Mouse (Mus musculus): Measurements from ENCODE around the gene Adgre5. TPM values are rescaled to one million over a fixed set of nuclear protein-coding genes. Genes with fewer than 3 reads are reported as not detected.

The Adgre5 gene
- 10.4 and 12.3 TPM in 2 replicates for polyA plus RNA-seq (2015; fragmentation: Nextera tagmentation; extraction: Ambion mirVana)

DNA sequence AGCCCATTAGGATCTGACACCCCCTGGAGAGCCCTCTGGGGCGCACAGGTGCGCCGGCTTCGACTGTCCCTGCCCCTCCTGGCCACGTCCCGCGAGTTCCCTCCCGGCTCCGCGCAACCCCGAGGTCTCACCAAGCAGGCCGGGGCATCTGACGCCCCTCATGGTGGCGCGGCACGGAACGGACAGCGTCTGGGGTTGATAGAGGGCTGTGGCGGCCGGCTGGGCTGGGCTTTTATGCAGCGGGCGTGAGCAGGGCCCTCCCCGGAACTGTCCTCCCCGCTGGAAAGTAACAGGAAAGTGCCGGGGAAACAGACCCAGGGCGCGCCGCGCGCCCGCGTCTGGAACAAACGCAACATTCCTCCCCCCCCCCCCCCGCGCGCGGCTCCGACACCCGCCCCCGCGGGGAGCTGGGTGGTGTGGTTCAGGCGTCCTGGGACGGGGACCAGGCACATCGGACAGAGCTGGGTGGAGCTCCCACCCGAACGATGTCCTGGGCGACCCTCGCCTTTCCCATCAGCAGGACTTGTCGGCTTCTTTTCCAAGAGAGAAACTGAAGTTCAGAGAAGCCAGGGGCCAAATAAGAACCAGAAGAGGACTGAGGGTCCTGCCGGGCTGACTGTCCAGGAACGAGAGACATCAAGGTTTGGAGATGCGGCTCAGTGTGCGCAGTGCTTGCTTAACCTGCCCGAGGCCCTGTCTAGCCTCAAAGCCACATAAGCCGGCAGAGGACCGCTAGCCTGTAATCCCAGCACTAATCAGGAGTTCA lies at the start of gene Adgre5:
TSS of gene Adgre5 (minus strand) at position 351 of the 766 bp plus-strand sequence.
- peaks cover 40% of the 10 kb centered on the region for H3K27me3 ChIP-seq (replicated peaks)
- H3K9ac ChIP-seq: peak within 1 kb of the TSS; percentile 31
- no peaks in the 10 kb centered on the region for H3K36me3 ChIP-seq (replicated peaks)
- H3K4me1 ChIP-seq: peaks cover 10% of the 10 kb centered on the region
- no peak within 1 kb of the TSS for H3K27ac ChIP-seq
- H3K9me3 ChIP-seq: no peaks in the 10 kb centered on the region
- no peak for ATAC-seq (replicated peaks)
- peak within 1 kb of the TSS; percentile 90 for H3K4me2 ChIP-seq
- peak within 1 kb of the TSS; percentile 40 for H3K4me3 ChIP-seq
- WGBS: 1% methylated on average over 53 of the region's 56 CpGs

GRCm38 (mm10) chr8:83789826-83790225 lies 48.7 kb upstream of the Adgre5 start:
- no peak overlapping the region for H3K4me2 ChIP-seq
- no peaks in the 10 kb centered on the region for H3K36me3 ChIP-seq (replicated peaks)
- H3K9me3 ChIP-seq: no peaks in the 10 kb centered on the region
- 80% methylated on average over 4 of the region's 4 CpGs for WGBS
- ATAC-seq (replicated peaks): no peak
- H3K27me3 ChIP-seq (replicated peaks): no peaks in the 10 kb centered on the region
- H3K9ac ChIP-seq: no peak overlapping the region
- no peak overlapping the region for H3K4me3 ChIP-seq
- H3K27ac ChIP-seq: no peak overlapping the region
- H3K4me1 ChIP-seq: no peaks in the 10 kb centered on the region

DNA sequence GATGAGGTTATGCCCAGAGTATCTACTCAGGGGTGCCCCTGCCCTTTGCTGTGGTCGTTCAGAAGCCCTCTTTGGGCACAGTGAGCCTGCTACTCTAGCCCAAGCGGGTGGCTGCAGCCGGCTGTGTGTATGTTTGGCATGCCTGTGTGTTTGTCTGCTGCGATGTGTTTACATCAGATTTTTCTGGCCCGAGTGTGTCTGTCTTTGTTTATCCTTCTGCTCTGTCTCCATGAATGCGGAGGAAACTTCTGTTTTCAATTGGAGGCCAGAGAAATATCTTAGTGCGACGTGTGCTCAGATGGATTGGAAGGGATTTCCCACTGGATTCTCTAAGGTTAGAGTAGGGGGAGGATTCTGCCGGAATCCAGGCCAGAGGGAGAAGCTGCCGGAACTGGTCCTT lies 43.9 kb upstream of the Adgre5 start:
- ATAC-seq (replicated peaks): no peak
- Histone ChIP-seq H3K9me3 (no peaks in the 10 kb centered on the region), H3K4me3 (no peak overlapping the region), H3K27me3 (replicated peaks) (0 out of 2 replicates have a peak, but pooled peaks cover 2% of the 10 kb centered on the region), H3K27ac (no peak overlapping the region), H3K4me2 (no peak overlapping the region), H3K36me3 (replicated peaks) (no peaks in the 10 kb centered on the region), H3K4me1 (peaks cover 7% of the 10 kb centered on the region), H3K9ac (no peak overlapping the region)
- WGBS: 80% methylated on average over 10 of the region's 10 CpGs

DNA sequence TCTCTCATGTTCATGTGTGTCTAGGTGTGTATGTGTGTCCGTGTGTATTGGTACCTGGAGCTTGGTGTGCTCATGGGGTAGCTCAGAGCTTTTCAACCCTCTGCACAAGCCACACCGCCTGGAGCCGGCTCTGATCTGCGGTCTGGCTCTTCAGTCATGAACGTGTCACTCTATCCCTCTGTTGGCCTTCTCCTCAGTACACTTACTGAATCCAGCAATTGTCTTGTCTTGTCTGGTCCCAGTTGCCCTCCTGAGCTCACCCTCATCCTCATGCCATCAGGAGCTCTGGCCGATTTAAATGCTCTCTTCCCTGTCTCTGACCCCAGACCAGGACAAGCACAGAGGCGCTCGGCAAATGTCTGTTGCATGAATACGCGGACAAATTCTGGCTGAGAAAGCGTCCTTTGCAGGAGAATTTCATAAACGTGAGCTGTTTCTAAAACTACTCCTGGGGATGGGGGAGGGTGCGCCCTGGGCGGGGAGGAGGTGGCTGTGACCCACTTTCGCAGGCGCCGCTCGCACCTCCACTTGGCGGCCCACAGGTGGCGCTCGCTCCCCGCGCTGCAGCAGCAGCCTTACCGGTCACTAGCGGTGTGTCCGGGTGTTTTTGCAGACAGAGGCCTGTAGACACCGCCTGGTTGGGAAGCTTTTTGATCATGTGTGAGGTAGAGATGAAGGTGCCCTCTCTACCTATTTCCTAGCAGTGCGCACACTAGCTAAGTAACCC lies 41.9 kb upstream of the Adgre5 start:
- peak overlapping the region; percentile 21 for H3K4me3 ChIP-seq

DNA sequence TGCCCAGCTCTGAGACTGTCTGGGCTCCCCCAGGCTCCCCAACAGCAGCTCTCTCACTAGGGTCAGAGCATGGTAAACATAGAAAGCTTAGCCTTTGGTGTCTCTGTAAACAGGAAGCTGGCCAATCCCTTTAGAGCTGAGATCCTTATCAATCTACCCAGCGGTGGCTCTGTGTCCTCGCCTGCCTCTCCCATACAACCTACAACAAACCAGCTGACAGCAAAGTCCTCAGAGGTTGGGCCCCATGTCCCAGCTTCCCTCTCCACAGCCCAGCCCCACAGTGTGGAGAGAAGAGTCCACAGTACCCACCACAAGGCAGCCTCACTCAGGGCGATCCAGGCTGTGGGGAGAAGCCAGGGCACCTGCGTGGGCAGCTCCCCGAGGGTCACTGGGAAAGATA lies 38.5 kb upstream of the Adgre5 start:
- ATAC-seq (replicated peaks): no peak
- WGBS: 69% methylated on average over 5 of the region's 5 CpGs
- H3K27me3 ChIP-seq (replicated peaks): 0 out of 2 replicates have a peak, but pooled peaks cover 2% of the 10 kb centered on the region
- no peak overlapping the region for H3K4me3 ChIP-seq
- H3K9me3 ChIP-seq: no peaks in the 10 kb centered on the region
- no peak overlapping the region for H3K9ac ChIP-seq
- H3K4me2 ChIP-seq: no peak overlapping the region
- H3K36me3 ChIP-seq (replicated peaks): no peaks in the 10 kb centered on the region
- H3K4me1 ChIP-seq: peaks cover 7% of the 10 kb centered on the region
- no peak overlapping the region for H3K27ac ChIP-seq

More for the DNA sequence above, 41.9 kb upstream of the Adgre5 start:
- Histone ChIP-seq H3K9ac (peak overlapping the region; percentile 20; the same call in 1 of the 2 replicates), H3K9me3 (no peaks in the 10 kb centered on the region), H3K27ac (peak overlapping the region; percentile 57), H3K4me2 (peak overlapping the region; percentile 44), H3K36me3 (replicated peaks) (no peaks in the 10 kb centered on the region), H3K27me3 (replicated peaks) (0 out of 2 replicates have a peak, but pooled peaks cover 2% of the 10 kb centered on the region), H3K4me1 (peaks cover 7% of the 10 kb centered on the region)
- 14% methylated on average over 28 of the region's 28 CpGs for WGBS
- ATAC-seq (replicated peaks): peak; percentile 90

GRCm38 (mm10) chr8:83778051-83778450 lies 36.9 kb upstream of the Adgre5 start:
- Histone ChIP-seq H3K4me3 (no peak overlapping the region), H3K27ac (no peak overlapping the region), H3K9me3 (no peaks in the 10 kb centered on the region), H3K4me1 (peaks cover 3% of the 10 kb centered on the region), H3K36me3 (replicated peaks) (no peaks in the 10 kb centered on the region), H3K27me3 (replicated peaks) (0 out of 2 replicates have a peak, but pooled peaks cover 2% of the 10 kb centered on the region), H3K4me2 (no peak overlapping the region), H3K9ac (no peak overlapping the region)
- 84% methylated on average over 3 of the region's 3 CpGs for WGBS
- ATAC-seq (replicated peaks): no peak

- peaks cover 6% of the 10 kb centered on the region; the same call in 1 of the 2 replicates for H3K4me1 ChIP-seq
- 47% methylated on average over 4 of the region's 4 CpGs for WGBS
- ATAC-seq (replicated peaks): no peak
Measured at GRCm38 (mm10) chr8:83776632-83777031, 35.5 kb upstream of the Adgre5 start.

DNA sequence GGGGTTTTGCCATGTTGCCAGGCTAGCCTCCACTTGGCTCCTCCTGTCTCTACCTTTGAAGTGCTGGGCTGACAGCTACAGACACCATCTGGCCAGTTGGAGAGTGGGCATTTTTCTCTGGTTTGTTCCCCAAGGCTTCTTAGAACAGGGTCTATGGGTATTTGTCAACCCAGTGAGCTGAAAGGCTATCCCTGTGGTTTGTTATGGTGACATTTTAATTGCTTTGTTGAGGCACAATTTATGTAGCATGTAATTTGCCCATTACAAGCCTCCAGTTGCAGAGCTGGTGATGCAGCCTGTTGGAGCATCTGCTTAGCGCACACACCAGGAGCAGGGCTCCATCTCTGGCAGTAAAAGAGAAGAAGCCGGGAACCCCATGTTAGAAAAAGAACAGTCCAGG lies 33.1 kb upstream of the Adgre5 start:
- H3K4me3 ChIP-seq: no peak overlapping the region
- ATAC-seq (replicated peaks): no peak
- WGBS: 100% methylated on average over 2 of the region's 2 CpGs

More at GRCm38 (mm10) chr8:83776632-83777031, 35.5 kb upstream of the Adgre5 start:
- 0 out of 2 replicates have a peak, but pooled peaks cover 2% of the 10 kb centered on the region for H3K27me3 ChIP-seq (replicated peaks)
- H3K4me3 ChIP-seq: no peak overlapping the region
- no peak overlapping the region for H3K9ac ChIP-seq
- H3K36me3 ChIP-seq (replicated peaks): no peaks in the 10 kb centered on the region
- no peak overlapping the region for H3K4me2 ChIP-seq
- H3K9me3 ChIP-seq: no peaks in the 10 kb centered on the region
- H3K27ac ChIP-seq: no peak overlapping the region

GRCm38 (mm10) chr8:83773452-83773846 lies 32.3 kb upstream of the Adgre5 start:
- no peak overlapping the region for H3K27ac ChIP-seq
- no peaks in the 10 kb centered on the region for H3K36me3 ChIP-seq (replicated peaks)
- H3K27me3 ChIP-seq (replicated peaks): no peaks in the 10 kb centered on the region
- peak overlapping the region; percentile 49 for H3K4me2 ChIP-seq
- no peak overlapping the region for H3K9ac ChIP-seq
- 54% methylated on average over 6 of the region's 6 CpGs for WGBS
- H3K4me3 ChIP-seq: peak overlapping the region; percentile 36
- H3K9me3 ChIP-seq: no peaks in the 10 kb centered on the region
- ATAC-seq (replicated peaks): no peak
- peaks cover 6% of the 10 kb centered on the region; the same call in 1 of the 2 replicates for H3K4me1 ChIP-seq

More for the DNA sequence above, 33.1 kb upstream of the Adgre5 start:
- no peaks in the 10 kb centered on the region for H3K9me3 ChIP-seq
- H3K27ac ChIP-seq: no peak overlapping the region
- no peak overlapping the region for H3K4me2 ChIP-seq
- H3K36me3 ChIP-seq (replicated peaks): no peaks in the 10 kb centered on the region
- H3K27me3 ChIP-seq (replicated peaks): no peaks in the 10 kb centered on the region
- H3K4me1 ChIP-seq: peaks cover 6% of the 10 kb centered on the region; the same call in 1 of the 2 replicates
- H3K9ac ChIP-seq: no peak overlapping the region

GRCm38 (mm10) chr8:83772701-83773451 lies 31.8 kb upstream of the Adgre5 start:
- WGBS: 3% methylated on average over 25 of the region's 25 CpGs
- ATAC-seq (replicated peaks): peak; percentile 93

GRCm38 (mm10) chr8:83771791-83772190 lies 30.7 kb upstream of the Adgre5 start:
- Histone ChIP-seq H3K4me1 (peaks cover 6% of the 10 kb centered on the region; the same call in 1 of the 2 replicates), H3K9ac (no peak overlapping the region), H3K9me3 (no peaks in the 10 kb centered on the region), H3K4me2 (no peak overlapping the region), H3K27ac (no peak overlapping the region), H3K4me3 (no peak overlapping the region), H3K36me3 (replicated peaks) (no peaks in the 10 kb centered on the region), H3K27me3 (replicated peaks) (no peaks in the 10 kb centered on the region)
- WGBS: 76% methylated on average over 4 of the region's 4 CpGs
- no peak for ATAC-seq (replicated peaks)

More at GRCm38 (mm10) chr8:83772701-83773451, 31.8 kb upstream of the Adgre5 start:
- H3K27ac ChIP-seq: no peak overlapping the region
- no peaks in the 10 kb centered on the region for H3K9me3 ChIP-seq
- no peaks in the 10 kb centered on the region for H3K36me3 ChIP-seq (replicated peaks)
- peaks cover 6% of the 10 kb centered on the region; the same call in 1 of the 2 replicates for H3K4me1 ChIP-seq
- H3K27me3 ChIP-seq (replicated peaks): no peaks in the 10 kb centered on the region
- H3K4me3 ChIP-seq: peak overlapping the region; percentile 36
- peak overlapping the region; percentile 2; the same call in 1 of the 2 replicates for H3K9ac ChIP-seq
- peak overlapping the region; percentile 49 for H3K4me2 ChIP-seq

Data from midbrain, embryonic 15.5 days (tissue).